In the genomic region with DNA sequence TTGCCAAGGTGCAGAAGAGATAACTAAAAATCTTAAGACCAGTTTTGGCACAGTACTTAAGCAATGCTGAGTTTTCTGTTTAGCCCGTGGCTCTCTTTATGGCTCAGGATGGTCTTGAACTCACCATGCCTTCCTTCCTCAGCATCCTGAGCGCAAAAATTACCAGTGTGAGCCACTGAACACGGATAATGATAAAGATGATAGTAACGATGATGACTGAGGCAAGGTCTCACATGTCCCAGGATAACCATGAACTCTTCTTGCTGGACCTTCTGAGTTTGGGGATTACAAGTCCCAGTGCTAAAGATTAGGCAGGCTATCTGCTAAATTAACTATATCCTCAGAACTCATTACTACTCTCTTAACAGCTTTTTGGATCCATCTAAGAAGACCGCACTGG, we compare ENCODE assay signal across 19 mouse cellular contexts.
"Had no signal": no experiment of that assay in that cellular context is flagged by ENCODE, and none has a peak within 500 bp of the region (broad histone marks: within the 10 kb centered on the region; RNA-seq: fewer than 3 reads in every experiment).

No protein-coding gene starts in this region.

- H3K9me3 ChIP-seq: limb, embryonic 10.5 days; liver, embryonic 12.5 days; liver, embryonic 15.5 days; lung, embryonic 15.5 days; midbrain, embryonic 10.5 days; midbrain, embryonic 13.5 days; neural tube, embryonic 12.5 days; stomach, embryonic 15.5 days had no signal

- ATAC-seq: liver, embryonic 12.5 days had no signal

- H3K27me3 ChIP-seq: limb, embryonic 13.5 days; liver, embryonic 12.5 days; lung, embryonic 15.5 days; midbrain, embryonic 13.5 days; neural tube, embryonic 12.5 days; stomach, embryonic 15.5 days had no signal

- H3K36me3 ChIP-seq: liver, embryonic 15.5 days; midbrain, embryonic 13.5 days; stomach, embryonic 15.5 days had no signal

- DNase-seq: kidney, adult 2 months; kidney, postnatal 25 days; layer of hippocampus, adult 9-11 months; liver; lung, adult 18-20 months; lung, postnatal 10 days; lung, postnatal 36 days; right cerebral cortex, postnatal 4 days; thymus, postnatal 36 days had no signal

- H3K27ac ChIP-seq: kidney, postnatal 0 days; limb, embryonic 13.5 days; liver, embryonic 12.5 days; liver, embryonic 15.5 days; lung, embryonic 15.5 days; neural tube, embryonic 12.5 days; stomach, embryonic 15.5 days had no signal

- H3K9ac ChIP-seq: stomach, embryonic 15.5 days had no signal
